Mouse (Mus musculus) erythroblast, embryonic 14.5 days (primary cell): ENCODE results near the gene Ccdc173. TPM values are rescaled to one million over a fixed set of nuclear protein-coding genes. Genes with fewer than 3 reads are reported as not detected.

ENCODE experiments used
- H3K27me3 ChIP-seq: 2 replicates; pipeline ENCODE4 v1.6.1; 2012; ENCODE audit warnings: inconsistent platforms; ENCODE audit not compliant: control insufficient read depth
- H3K36me3 ChIP-seq: 2 replicates; pipeline ENCODE4 v1.6.1; 2012; ENCODE audit warnings: mild to moderate bottlenecking, inconsistent platforms; ENCODE audit not compliant: control insufficient read depth
- H3K4me1 ChIP-seq: 2 replicates; pipeline ENCODE4 v1.6.1; 2012; ENCODE audit warnings: inconsistent platforms; ENCODE audit not compliant: control insufficient read depth
- H3K4me3 ChIP-seq: replicated peaks from 2 replicates; pipeline ENCODE3; 2012; ENCODE audit warnings: moderate library complexity, mild to moderate bottlenecking, inconsistent platforms
- H3K9me3 ChIP-seq: 2 replicates; pipeline ENCODE4 v1.6.1; 2012; ENCODE audit warnings: low read length, inconsistent platforms, mixed read lengths; ENCODE audit not compliant: control insufficient read depth
- GATA1 ChIP-seq: IDR thresholded peaks from 2 replicates; pipeline ENCODE4 v1.6.1; 2012; ENCODE audit warnings: low read length, inconsistent platforms, mixed read lengths
- TAL1 ChIP-seq: IDR thresholded peaks from 3 replicates; pipeline ENCODE4 v1.6.1; 2012; ENCODE audit warnings: low read length, inconsistent platforms, mixed read lengths
- polyA plus RNA-seq: library from polyadenylated mRNA; stranded (reverse); fragments of >175 nt; gene quantifications from 2 replicates; pipeline ENCODE4 v1.2.3, GENCODE M21; 2012

Ccdc173 gene
- polyA plus RNA-seq, 1 experiment, result not detected

DNA sequence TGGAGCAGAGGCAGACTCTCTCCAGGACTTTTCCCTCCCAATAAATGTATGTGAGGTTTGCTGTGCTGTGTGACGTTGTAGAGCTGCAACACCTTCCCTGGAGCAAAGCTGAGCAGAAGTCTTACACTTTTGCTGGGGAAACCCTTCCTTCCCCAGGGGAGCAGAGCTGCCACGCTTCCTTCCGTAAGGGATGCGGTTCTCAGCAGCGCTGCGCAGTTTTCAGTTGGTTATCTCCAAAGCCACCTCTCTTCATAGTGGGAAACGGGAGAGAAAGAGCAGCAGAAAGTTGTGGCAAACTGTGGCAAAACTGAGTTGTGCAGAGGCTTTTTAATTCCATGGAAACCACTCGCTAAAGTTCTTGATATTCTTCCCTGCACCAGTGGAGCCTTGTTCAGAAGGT, 14.4 kb upstream of the Ccdc173 start:
- peaks cover 28% of the 10 kb centered on the region for H3K4me1 ChIP-seq
- no peaks in the 10 kb centered on the region for H3K36me3 ChIP-seq
- no peak overlapping the region for H3K4me3 ChIP-seq

GRCm38 (mm10) chr2:69802911-69803312, 13.5 kb upstream of the Ccdc173 start:
- H3K27me3 ChIP-seq, result no peaks in the 10 kb centered on the region
- no peaks in the 10 kb centered on the region for H3K9me3 ChIP-seq
- H3K4me1 ChIP-seq, result peaks cover 28% of the 10 kb centered on the region
- H3K4me3 ChIP-seq, result peak overlapping the region; percentile 53
- peaks cover under 1% of the 10 kb centered on the region for H3K36me3 ChIP-seq
- TF ChIP-seq TAL1 (no peak), GATA1 (no peak)

More for the DNA sequence above, 14.4 kb upstream of the Ccdc173 start:
- Histone ChIP-seq H3K27me3 (no peaks in the 10 kb centered on the region), H3K9me3 (no peaks in the 10 kb centered on the region)
- TF ChIP-seq TAL1 (no peak), GATA1 (no peak)

DNA sequence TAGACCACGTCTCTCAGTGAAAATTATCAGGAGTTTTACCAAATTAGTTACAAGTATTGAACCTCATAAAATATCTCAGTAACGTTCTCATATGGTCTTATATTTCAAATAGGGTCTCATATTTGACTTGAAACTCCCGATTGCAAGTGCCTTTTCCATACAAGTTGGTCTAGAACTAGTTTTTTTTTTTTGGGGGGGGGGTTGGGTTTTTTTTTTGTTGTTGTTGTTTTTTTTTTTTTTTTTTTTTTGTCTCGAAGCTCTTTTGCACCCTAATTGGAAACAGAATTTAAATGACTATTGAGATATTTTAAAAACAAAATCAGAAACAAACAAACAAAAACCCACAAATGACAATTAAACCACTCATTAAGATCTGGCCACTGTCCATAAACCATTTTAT, 1.3 kb upstream of the Ccdc173 start:
- Histone ChIP-seq H3K36me3 (peaks cover 33% of the 10 kb centered on the region), H3K27me3 (no peaks in the 10 kb centered on the region), H3K4me3 (peak overlapping the region; percentile 91), H3K4me1 (peaks cover 20% of the 10 kb centered on the region), H3K9me3 (no peaks in the 10 kb centered on the region)
- TF ChIP-seq TAL1 (no peak), GATA1 (no peak)

DNA sequence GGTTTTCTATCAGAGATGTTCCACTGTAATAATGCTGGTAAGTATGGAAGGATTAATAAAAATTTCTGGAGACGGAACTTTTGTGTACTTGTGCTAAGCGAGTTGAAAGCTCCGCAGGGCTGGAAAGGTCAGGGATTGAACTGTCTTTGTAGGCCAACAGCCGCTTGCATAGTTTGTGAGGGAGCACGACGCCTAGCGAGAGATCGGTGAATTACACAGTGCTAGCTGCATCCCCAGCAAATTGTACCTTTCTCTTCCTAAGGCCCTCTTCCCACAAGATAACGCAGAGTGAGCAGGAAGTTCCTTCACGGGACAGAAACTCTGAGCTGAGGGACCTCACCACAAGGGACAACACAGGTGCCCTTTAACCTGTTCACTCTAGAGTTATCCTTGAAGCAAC, 910 bp upstream of the Ccdc173 start:
- Histone ChIP-seq H3K36me3 (peaks cover 29% of the 10 kb centered on the region), H3K4me3 (peak overlapping the region; percentile 91), H3K4me1 (peaks cover 20% of the 10 kb centered on the region), H3K9me3 (no peaks in the 10 kb centered on the region), H3K27me3 (no peaks in the 10 kb centered on the region)
- no peak for TF ChIP-seq TAL1
- TF ChIP-seq GATA1, result peak; percentile 15; the same call in 1 of the 2 replicates

DNA sequence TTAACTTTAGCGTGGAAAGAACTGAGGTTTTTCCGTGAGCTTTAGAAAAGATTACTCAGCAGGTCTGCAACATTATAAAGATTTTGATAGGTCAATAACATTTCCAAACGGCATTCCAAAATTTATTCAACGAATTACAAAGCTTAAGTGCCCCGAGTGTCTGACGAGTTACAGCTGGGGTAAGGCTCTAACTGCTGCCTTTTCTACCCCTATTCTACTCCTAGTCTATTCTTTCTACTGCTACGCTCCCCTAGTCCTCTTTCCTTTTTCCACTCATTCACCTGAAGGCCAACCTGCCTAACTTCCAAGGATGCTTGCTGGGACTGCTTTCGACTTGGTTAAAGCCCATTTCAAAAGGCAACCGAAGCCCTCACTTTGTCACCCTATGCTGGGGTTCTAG, 401 bp downstream of the Ccdc173 start:
- Histone ChIP-seq H3K4me1 (peaks cover 20% of the 10 kb centered on the region), H3K36me3 (peaks cover 20% of the 10 kb centered on the region), H3K4me3 (peak overlapping the region; percentile 91), H3K9me3 (no peaks in the 10 kb centered on the region), H3K27me3 (no peaks in the 10 kb centered on the region)
- no peak for TF ChIP-seq TAL1
- TF ChIP-seq GATA1, result no peak

GRCm38 (mm10) chr2:69778836-69779177, 10.6 kb downstream of the Ccdc173 start:
- H3K36me3 ChIP-seq, result no peaks in the 10 kb centered on the region

DNA sequence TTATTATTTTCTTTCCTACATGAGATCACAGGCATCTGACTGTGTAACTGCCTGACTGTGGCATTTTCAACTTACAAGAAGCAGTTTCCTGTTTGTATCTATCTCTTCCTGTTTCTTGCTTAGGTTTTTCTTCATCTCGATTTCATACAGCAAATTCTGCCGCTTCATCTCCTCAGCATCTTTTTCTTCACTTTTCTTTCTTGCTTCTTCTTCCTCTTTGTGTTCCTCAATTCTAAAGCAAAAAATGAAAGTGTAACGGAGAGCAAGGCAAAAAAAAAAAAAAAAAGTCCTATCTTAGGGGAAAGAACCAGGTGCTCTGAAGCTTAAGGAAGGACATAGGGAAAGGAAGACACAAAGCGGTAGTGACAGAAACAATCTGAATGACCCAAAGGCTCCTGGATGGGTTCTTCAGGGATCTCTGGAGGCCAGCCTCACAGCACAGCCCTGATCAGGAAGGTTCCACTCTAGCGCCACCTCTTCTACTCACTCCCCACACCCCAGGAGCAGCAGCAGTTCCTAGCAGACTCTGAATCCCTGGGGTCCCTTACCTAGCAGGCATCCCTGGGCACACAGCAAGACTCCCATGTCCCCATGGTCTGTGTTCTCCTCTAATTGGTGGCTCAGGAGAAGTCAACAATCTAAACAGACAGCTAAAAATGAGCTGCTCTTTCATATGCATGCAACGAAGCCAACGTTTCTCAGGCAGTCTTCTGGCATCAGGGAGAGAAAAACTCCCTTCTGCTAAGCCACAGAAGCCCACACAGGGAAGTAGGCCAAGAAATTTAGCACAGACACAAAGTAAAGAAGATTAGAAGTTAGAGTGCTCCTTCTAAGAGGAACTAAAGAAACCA, 11.2 kb downstream of the Ccdc173 start:
- H3K36me3 ChIP-seq, result no peaks in the 10 kb centered on the region
- TF ChIP-seq GATA1 (no peak), TAL1 (no peak)
- H3K27me3 ChIP-seq, result no peaks in the 10 kb centered on the region
- H3K4me1 ChIP-seq, result no peaks in the 10 kb centered on the region
- H3K4me3 ChIP-seq, result no peak overlapping the region
- H3K9me3 ChIP-seq, result no peaks in the 10 kb centered on the region

More at GRCm38 (mm10) chr2:69778836-69779177, 10.6 kb downstream of the Ccdc173 start:
- TF ChIP-seq TAL1 (no peak), GATA1 (no peak)
- Histone ChIP-seq H3K4me1 (no peaks in the 10 kb centered on the region), H3K27me3 (no peaks in the 10 kb centered on the region), H3K4me3 (no peak overlapping the region), H3K9me3 (no peaks in the 10 kb centered on the region)

DNA sequence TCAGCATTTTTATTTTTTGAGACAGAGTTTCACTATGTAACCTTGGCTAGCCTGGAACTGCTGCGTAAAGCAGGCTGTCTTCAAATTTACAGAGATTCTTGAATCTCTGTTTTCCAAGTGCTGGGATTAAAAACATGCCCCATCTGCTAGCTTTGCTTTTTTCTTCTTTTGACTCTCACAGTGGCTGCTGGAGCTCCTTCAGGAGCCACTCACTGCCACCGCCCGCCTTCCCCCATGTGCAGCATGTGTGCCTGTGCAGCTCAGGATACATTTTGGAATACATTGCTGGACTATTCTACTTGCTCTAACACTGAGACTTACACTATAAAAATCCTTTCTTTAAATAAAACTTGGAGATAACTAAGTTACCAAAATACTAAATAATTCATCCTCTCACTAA, 16.0 kb downstream of the Ccdc173 start:
- H3K4me3 ChIP-seq, result no peak overlapping the region
- no peaks in the 10 kb centered on the region for H3K9me3 ChIP-seq
- no peaks in the 10 kb centered on the region for H3K4me1 ChIP-seq
- no peaks in the 10 kb centered on the region for H3K36me3 ChIP-seq
- no peaks in the 10 kb centered on the region for H3K27me3 ChIP-seq
- no peak for TF ChIP-seq GATA1
- TF ChIP-seq TAL1, result no peak

- Histone ChIP-seq H3K9me3 (no peaks in the 10 kb centered on the region), H3K4me3 (no peak overlapping the region), H3K4me1 (no peaks in the 10 kb centered on the region), H3K27me3 (no peaks in the 10 kb centered on the region), H3K36me3 (no peaks in the 10 kb centered on the region)
- TF ChIP-seq GATA1, result no peak
- no peak for TF ChIP-seq TAL1
Measured at GRCm38 (mm10) chr2:69764716-69765115, 24.7 kb downstream of the Ccdc173 start.
